Mouse (Mus musculus): ENCODE results near the gene Pced1a.

The Pced1a gene

DNA sequence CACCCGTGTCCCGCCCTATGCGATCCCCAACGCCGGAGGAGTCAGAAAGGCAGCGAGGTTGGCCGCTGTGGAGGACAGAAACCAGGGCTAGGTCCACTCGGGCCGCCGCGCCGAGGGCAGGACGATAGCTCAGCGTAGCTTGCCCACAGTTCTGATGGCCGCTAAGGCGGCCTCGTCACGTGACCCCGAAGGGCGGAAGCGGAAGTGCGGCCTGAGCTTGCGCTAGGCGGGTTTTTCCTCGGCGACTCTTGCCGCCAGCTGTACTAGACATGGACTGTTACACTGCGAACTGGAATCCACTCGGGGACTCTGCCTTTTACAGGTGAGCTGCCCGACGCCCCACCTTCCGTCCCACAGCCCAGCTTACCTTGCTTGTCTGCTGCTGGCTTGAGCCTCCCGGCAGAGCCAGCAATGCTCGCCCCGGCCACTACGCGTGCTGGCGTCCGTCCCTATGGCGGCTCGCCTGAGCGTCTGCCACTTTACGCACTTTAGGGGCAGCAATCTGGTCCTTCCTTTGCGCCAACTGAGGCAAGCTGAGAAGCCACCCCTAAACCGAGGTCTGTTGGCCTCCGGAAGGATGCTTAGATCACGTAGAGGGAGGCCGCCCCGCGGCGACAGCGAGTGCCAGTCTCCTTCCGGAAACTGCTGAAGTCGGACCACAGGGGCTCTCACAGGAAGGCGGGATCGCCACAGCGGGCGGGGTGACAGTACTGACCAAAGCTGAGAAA is at the start of gene Pced1a, which contains the start of gene Vps16:
Gene Pced1a (minus strand): TSS at position 576 of the 728 bp plus-strand sequence.
Gene Vps16 (plus strand): TSS at position 214 of the 728 bp plus-strand sequence.
- peak; percentile 92 to 94 for DNase-seq (ENCODE audit: low spot score in 2 of 2)

GRCm38 (mm10) chr2:130472908-130473510 is 48.5 kb upstream of the Pced1a start:
- no peak for DNase-seq (ENCODE audit: low spot score in 2 of 2)

DNA sequence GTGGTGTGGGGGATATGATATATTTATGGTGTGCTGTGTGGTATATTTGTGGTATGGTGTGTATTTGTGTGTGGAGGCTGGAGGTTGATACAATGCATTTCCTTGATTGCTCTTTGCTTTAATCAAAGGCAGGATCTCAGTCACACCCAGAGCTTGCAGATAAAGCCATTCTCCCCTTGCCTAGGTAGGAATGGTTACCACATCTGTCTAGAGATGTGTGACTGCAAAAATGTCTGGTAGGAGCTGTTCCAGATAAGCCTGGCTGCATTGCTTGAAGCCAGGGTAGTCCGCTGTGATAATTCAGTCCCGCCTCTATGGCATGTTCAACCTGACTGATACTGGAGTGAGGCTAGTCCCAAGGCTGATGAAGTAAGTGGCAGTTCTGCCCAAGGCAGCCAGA is 45.4 kb upstream of the Pced1a start:
- no peak for DNase-seq (ENCODE audit: low spot score in 2 of 2)

DNA sequence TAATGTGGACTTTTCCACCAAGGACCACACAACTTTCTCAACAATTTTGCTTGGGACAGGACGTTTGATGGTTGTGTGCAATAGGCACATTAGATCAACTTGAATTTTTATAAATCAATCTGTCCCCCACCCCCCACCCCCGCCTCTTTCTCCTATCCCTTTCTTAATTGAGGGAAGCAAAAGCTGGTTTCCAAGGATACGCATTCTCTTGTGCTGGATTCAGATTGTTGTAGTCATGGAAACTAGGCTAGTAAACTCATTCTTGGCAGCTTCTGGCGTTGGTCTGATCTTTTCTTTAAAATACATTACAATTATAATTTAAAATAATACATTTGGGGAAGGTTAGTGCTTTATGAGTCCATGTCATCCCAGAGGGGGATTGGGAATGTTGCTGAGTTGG is 44.9 kb upstream of the Pced1a start:
- DNase-seq (ENCODE audit: low spot score in 2 of 2), result no peak

- DNase-seq (ENCODE audit: low spot score in 2 of 2), result no peak
Measured at GRCm38 (mm10) chr2:130466438-130466837, 41.9 kb upstream of the Pced1a start.

- no peak for DNase-seq (ENCODE audit: low spot score in 2 of 2)
Measured at GRCm38 (mm10) chr2:130461287-130462071, 37.0 kb upstream of the Pced1a start.

DNA sequence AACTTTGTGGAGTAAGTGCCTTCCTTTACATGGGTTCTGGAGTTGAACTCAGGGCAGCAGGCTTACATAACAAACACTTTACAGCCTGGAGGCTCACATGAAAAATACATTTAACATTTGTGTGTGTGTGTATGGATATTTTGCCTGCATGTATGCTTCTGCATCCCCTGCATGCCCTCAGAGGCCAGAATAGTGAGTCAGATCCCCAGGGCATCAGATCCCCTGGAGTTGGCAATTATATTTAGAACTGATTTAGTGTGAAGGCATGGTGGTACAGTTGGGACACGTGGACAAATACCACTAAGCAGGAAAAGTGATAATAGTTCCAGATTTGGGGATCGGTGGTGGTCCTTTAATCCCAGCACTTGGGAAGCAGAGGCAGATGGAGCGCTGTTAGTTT is 35.1 kb upstream of the Pced1a start:
- no peak for DNase-seq (ENCODE audit: low spot score in 2 of 2)

- no peak for DNase-seq (ENCODE audit: low spot score in 2 of 2)
Measured at GRCm38 (mm10) chr2:130457871-130458270, 33.4 kb upstream of the Pced1a start.

GRCm38 (mm10) chr2:130454748-130455370 is 30.4 kb upstream of the Pced1a start:
- no peak for DNase-seq (ENCODE audit: low spot score in 2 of 2)

GRCm38 (mm10) chr2:130453421-130453820 is 28.9 kb upstream of the Pced1a start:
- peak in 1 of 2 experiments; percentile 49 for DNase-seq (ENCODE audit: low spot score in 2 of 2)

DNA sequence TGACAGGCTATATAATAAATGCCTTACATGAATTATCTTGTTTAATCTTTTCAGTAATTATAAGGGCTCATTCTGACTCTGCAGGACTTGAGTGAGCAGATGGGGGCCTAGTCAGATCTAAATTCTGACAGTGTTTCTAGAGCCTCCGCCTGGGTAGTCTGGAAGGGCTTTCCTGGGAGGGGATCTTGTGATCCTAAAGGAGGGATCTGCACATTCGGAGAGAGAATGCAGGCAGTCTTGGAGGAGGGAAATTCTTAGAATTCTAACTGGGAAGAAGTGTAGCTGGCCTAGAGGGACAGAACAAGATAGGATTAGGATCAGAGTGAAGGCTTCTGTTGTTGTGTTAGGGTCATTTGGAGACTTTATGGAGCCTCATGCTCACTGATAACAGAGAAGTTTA is 27.8 kb upstream of the Pced1a start:
- DNase-seq (ENCODE audit: low spot score in 2 of 2), result no peak

- no peak for DNase-seq (ENCODE audit: low spot score in 2 of 2)
Measured at GRCm38 (mm10) chr2:130451727-130452090, 27.2 kb upstream of the Pced1a start.

DNA sequence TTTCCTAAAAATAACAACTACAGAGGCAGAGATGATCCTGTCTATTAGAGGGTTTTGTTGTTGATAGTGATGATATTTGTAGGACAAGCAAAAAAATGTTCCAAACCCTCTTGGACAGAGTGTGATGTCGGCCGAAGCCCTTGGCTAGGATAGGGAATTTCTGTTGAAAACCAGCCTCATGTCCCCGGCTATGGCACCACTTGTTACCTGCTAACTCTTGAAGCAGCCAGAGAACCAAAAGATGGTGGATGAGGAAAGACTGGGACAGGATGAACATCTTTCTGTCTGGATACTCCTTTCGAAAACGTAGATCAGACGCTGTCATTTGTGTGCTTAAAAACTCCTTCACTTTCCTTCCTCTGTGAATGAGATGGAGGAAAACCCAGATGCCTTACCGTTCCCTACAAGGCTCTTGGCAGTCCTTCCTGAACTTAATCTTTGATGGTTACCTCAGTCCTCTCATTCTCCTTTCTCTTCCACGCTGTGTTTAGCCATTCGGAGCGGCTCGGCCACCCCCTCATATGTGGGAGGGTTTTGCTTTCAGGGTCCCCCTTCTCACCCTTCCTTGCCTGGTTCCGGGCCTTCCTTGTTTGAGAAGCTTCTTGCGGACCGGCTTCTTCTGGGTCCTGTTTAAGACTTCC is 26.7 kb upstream of the Pced1a start:
- DNase-seq (ENCODE audit: low spot score in 2 of 2), result no peak

DNA sequence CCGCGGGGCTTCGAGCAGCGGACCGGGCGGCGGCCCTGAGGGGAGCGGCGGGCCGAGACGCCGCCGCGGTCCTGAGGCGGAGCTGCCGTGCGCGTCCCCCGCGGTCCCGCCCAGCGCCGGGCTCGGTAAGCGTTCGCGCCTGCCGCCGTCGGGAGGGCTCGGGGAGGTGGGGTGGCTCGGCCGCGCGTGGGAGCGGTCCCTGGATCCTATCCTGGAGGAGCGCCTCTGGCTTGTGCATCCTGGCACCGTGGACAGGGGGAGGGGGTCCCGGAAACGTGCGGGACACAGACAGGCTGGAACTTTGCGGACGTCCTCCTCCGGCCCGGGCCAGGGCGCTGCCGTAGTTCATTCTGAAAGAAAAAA is 25.9 kb upstream of the Pced1a start:
- DNase-seq (ENCODE audit: low spot score in 2 of 2), result peak; percentile 74

DNA sequence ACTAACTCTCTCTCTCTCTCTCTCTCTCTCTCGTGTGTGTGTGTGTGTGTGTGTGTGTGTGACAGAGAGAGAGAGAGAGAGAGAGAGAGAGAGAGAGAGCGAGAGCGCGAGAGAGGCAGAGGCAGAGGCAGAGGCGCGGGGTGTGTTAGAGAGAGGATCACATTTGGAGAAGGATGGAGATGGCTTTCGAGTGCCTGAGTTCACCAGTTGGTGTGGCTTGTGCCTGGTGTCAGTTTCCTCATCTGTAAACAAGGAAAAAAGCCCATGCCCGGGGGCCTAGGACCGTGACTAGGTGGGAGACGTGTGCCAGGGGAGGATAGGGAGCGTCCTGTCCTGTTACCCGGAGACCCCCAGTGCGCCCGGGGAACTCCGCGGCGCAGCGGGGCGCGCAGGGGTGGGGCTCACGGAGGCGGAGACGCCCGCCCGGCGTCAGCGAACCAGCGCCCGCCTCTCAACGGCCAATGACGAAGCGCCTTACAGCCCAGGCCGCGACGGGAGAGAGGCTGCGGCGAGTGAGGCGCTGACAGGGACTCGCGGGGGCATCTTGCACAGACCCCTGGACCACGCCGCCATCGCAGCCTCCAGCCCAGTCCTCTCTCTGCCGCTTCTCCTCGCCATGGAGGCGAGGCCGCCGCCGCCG is 25.4 kb upstream of the Pced1a start, which contains the start of gene Ptpra:
Gene Ptpra (plus strand): TSS at position 485 of the 640 bp plus-strand sequence.
- DNase-seq (ENCODE audit: low spot score in 2 of 2), result peak; percentile 90 to 92

GRCm38 (mm10) chr2:130449021-130449793 is 24.7 kb upstream of the Pced1a start:
- no peak for DNase-seq (ENCODE audit: low spot score in 2 of 2)

DNA sequence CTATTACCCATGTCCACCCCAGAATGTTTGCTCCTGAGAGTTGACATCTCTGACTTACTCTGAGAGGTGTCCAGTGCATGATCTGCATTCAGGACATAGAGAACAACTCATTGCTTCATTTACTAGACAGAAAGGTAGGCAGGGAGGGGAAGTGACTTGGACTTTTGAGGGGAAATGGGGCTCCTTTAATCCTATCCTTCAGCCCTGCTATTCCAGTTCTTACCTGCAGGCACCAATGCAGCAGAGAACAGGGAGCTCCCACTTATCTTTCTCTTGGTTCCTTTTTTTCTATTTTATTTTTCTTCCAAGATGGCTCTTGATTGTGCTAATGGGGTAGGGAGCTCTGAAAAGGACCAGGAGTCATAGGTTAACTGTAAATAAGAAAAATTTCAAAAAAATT is 23.9 kb upstream of the Pced1a start:
- no peak for DNase-seq (ENCODE audit: low spot score in 2 of 2)

- no peak for DNase-seq (ENCODE audit: low spot score in 2 of 2)
Measured at GRCm38 (mm10) chr2:130442162-130442561, 17.7 kb upstream of the Pced1a start.

GRCm38 (mm10) chr2:130439840-130440480 is 15.5 kb upstream of the Pced1a start:
- no peak for DNase-seq (ENCODE audit: low spot score in 2 of 2)

GRCm38 (mm10) chr2:130438861-130439260 is 14.4 kb upstream of the Pced1a start:
- DNase-seq (ENCODE audit: low spot score in 2 of 2), result no peak
